Mouse (Mus musculus): Measurements from ENCODE around the gene Wdr86. TPM values are rescaled to one million over a fixed set of nuclear protein-coding genes. Genes with fewer than 3 reads are reported as not detected.
"Not testable (repeated sequence)": the region's sequence is repeated elsewhere in the genome, so short reads cannot be mapped to it uniquely, and the experiment has no call there.

The Wdr86 gene
- polyA plus RNA-seq (2015; fragmentation: Nextera tagmentation; extraction: Ambion mirVana): 38.3 and 39.6 TPM in 2 replicates

- under 1% methylated on average over 23 of the region's 23 CpGs for WGBS
- Histone ChIP-seq H3K4me2 (replicated peaks) (peak within 1 kb of the TSS; percentile 86), H3K27ac (peak within 1 kb of the TSS; percentile 79), H3K4me3 (peak within 1 kb of the TSS; percentile 73), H3K36me3 (peaks cover 2% of the 10 kb centered on the region; the same call in 1 of the 2 replicates), H3K4me1 (peaks cover 58% of the 10 kb centered on the region), H3K9me3 (no peaks in the 10 kb centered on the region), H3K9ac (peak within 1 kb of the TSS; percentile 84), H3K27me3 (no peaks in the 10 kb centered on the region)
- ATAC-seq (ENCODE audit: low FRiP score, low read depth): peak; percentile 60
Measured at GRCm38 (mm10) chr5:24730488-24730871, at the start of gene Wdr86. Wdr86 (minus strand) TSS chr5:24730727.

- peaks cover 5% of the 10 kb centered on the region for H3K4me1 ChIP-seq
- peaks cover 1% of the 10 kb centered on the region for H3K9me3 ChIP-seq
- H3K36me3 ChIP-seq: no peaks in the 10 kb centered on the region
- ATAC-seq (ENCODE audit: low FRiP score, low read depth): no peak
- no peak overlapping the region for H3K4me3 ChIP-seq
- no peak overlapping the region for H3K27ac ChIP-seq
- whole genome bisulfite sequencing: 49% methylated on average over 15 of the region's 15 CpGs
- H3K9ac ChIP-seq: no peak overlapping the region
- peaks cover 14% of the 10 kb centered on the region; the same call in 1 of the 2 replicates for H3K27me3 ChIP-seq
- H3K4me2 ChIP-seq (replicated peaks): no peak overlapping the region
Measured at GRCm38 (mm10) chr5:24779881-24780512, 49.5 kb upstream of the Wdr86 start.

- Histone ChIP-seq H3K4me2 (replicated peaks) (no peak overlapping the region), H3K27ac (no peak overlapping the region), H3K27me3 (peaks cover 14% of the 10 kb centered on the region; the same call in 1 of the 2 replicates), H3K36me3 (no peaks in the 10 kb centered on the region), H3K9me3 (peaks cover 3% of the 10 kb centered on the region), H3K4me1 (peaks cover 5% of the 10 kb centered on the region), H3K4me3 (no peak overlapping the region), H3K9ac (no peak overlapping the region)
- no peak for ATAC-seq (ENCODE audit: low FRiP score, low read depth)
Measured at GRCm38 (mm10) chr5:24779321-24779720, 48.8 kb upstream of the Wdr86 start.

GRCm38 (mm10) chr5:24778843-24779140, 48.3 kb upstream of the Wdr86 start:
- Histone ChIP-seq H3K4me2 (replicated peaks) (peak overlapping the region; percentile 30), H3K36me3 (no peaks in the 10 kb centered on the region), H3K4me3 (no peak overlapping the region), H3K27me3 (peaks cover 14% of the 10 kb centered on the region; the same call in 1 of the 2 replicates), H3K4me1 (peaks cover 5% of the 10 kb centered on the region), H3K9ac (peak overlapping the region; percentile 48; the same call in 1 of the 2 replicates), H3K9me3 (peaks cover 5% of the 10 kb centered on the region), H3K27ac (no peak overlapping the region)
- ATAC-seq (ENCODE audit: low FRiP score, low read depth): no peak
- WGBS: 50% methylated on average over 13 of the region's 13 CpGs

- Histone ChIP-seq H3K9ac (peak overlapping the region; percentile 48; the same call in 1 of the 2 replicates), H3K27me3 (peaks cover 14% of the 10 kb centered on the region; the same call in 1 of the 2 replicates), H3K4me3 (no peak overlapping the region), H3K4me2 (replicated peaks) (peak overlapping the region; percentile 30), H3K27ac (no peak overlapping the region), H3K9me3 (peaks cover 7% of the 10 kb centered on the region), H3K4me1 (peaks cover 5% of the 10 kb centered on the region), H3K36me3 (no peaks in the 10 kb centered on the region)
- ATAC-seq (ENCODE audit: low FRiP score, low read depth): no peak
- WGBS: 31% methylated on average over 17 of the region's 17 CpGs
Measured at GRCm38 (mm10) chr5:24778082-24778842, 47.7 kb upstream of the Wdr86 start.

- Histone ChIP-seq H3K36me3 (no peaks in the 10 kb centered on the region), H3K27ac (peak overlapping the region; percentile 39; the same call in 1 of the 2 replicates)
- 62% methylated on average over 4 of the region's 4 CpGs for WGBS
Measured at GRCm38 (mm10) chr5:24776681-24777080, 46.2 kb upstream of the Wdr86 start.

GRCm38 (mm10) chr5:24774549-24774948, 44.0 kb upstream of the Wdr86 start:
- H3K4me2 ChIP-seq (replicated peaks); ATAC-seq (ENCODE audit: low FRiP score, low read depth); H3K9ac ChIP-seq; H3K27me3 ChIP-seq; H3K27ac ChIP-seq; H3K4me1 ChIP-seq; H3K9me3 ChIP-seq; H3K36me3 ChIP-seq; H3K4me3 ChIP-seq: not testable (repeated sequence)
- WGBS: 91% methylated on average over 16 of the region's 16 CpGs

More at GRCm38 (mm10) chr5:24776681-24777080, 46.2 kb upstream of the Wdr86 start:
- Histone ChIP-seq H3K4me1 (peaks cover 5% of the 10 kb centered on the region), H3K4me3 (no peak overlapping the region), H3K9me3 (peaks cover 7% of the 10 kb centered on the region), H3K4me2 (replicated peaks) (no peak overlapping the region), H3K9ac (no peak overlapping the region), H3K27me3 (peaks cover 14% of the 10 kb centered on the region; the same call in 1 of the 2 replicates)
- no peak for ATAC-seq (ENCODE audit: low FRiP score, low read depth)

GRCm38 (mm10) chr5:24757816-24758215, 27.3 kb upstream of the Wdr86 start, which contains the start of gene Crygn:
Crygn (minus strand) TSS chr5:24758008.
- WGBS: 44% methylated on average over 18 of the region's 18 CpGs
- Histone ChIP-seq H3K27ac (no peak within 1 kb of the TSS), H3K36me3 (no peaks in the 10 kb centered on the region), H3K9me3 (no peaks in the 10 kb centered on the region), H3K4me1 (peaks cover 5% of the 10 kb centered on the region; the same call in 1 of the 2 replicates), H3K4me2 (replicated peaks) (no peak within 1 kb of the TSS), H3K27me3 (0 out of 2 replicates have a peak, but pooled peaks cover 4% of the 10 kb centered on the region), H3K9ac (0 out of 2 replicates have a peak within 1 kb of the TSS, but pooled peaks have one; percentile 19), H3K4me3 (no peak within 1 kb of the TSS)
- no peak for ATAC-seq (ENCODE audit: low FRiP score, low read depth)

GRCm38 (mm10) chr5:24756931-24757330, 26.4 kb upstream of the Wdr86 start:
- H3K9ac ChIP-seq: no peak overlapping the region
- H3K36me3 ChIP-seq: no peaks in the 10 kb centered on the region
- no peaks in the 10 kb centered on the region for H3K9me3 ChIP-seq
- H3K4me1 ChIP-seq: peaks cover 12% of the 10 kb centered on the region
- H3K4me2 ChIP-seq (replicated peaks): no peak overlapping the region
- 58% methylated on average over 3 of the region's 3 CpGs for WGBS
- H3K27me3 ChIP-seq: 0 out of 2 replicates have a peak, but pooled peaks cover 4% of the 10 kb centered on the region
- no peak overlapping the region for H3K27ac ChIP-seq
- H3K4me3 ChIP-seq: no peak overlapping the region
- ATAC-seq (ENCODE audit: low FRiP score, low read depth): no peak

GRCm38 (mm10) chr5:24752175-24752498, 21.6 kb upstream of the Wdr86 start:
- WGBS: 6% methylated on average over 2 of the region's 2 CpGs
- no peaks in the 10 kb centered on the region for H3K9me3 ChIP-seq
- peak overlapping the region; percentile 77 for H3K4me2 ChIP-seq (replicated peaks)
- peaks cover 40% of the 10 kb centered on the region for H3K4me1 ChIP-seq
- H3K9ac ChIP-seq: no peak overlapping the region
- ATAC-seq (ENCODE audit: low FRiP score, low read depth): no peak
- H3K27ac ChIP-seq: peak overlapping the region; percentile 95; the same call in 1 of the 2 replicates
- no peaks in the 10 kb centered on the region for H3K27me3 ChIP-seq
- peak overlapping the region; percentile 58 for H3K4me3 ChIP-seq
- no peaks in the 10 kb centered on the region for H3K36me3 ChIP-seq

- Histone ChIP-seq H3K4me3 (peak overlapping the region; percentile 58), H3K27ac (peak overlapping the region; percentile 95), H3K9me3 (no peaks in the 10 kb centered on the region), H3K9ac (peak overlapping the region; percentile 85), H3K36me3 (no peaks in the 10 kb centered on the region), H3K4me1 (peaks cover 41% of the 10 kb centered on the region), H3K27me3 (no peaks in the 10 kb centered on the region), H3K4me2 (replicated peaks) (peak overlapping the region; percentile 77)
- 2% methylated on average over 25 of the region's 25 CpGs for WGBS
- peak; percentile 67 for ATAC-seq (ENCODE audit: low FRiP score, low read depth)
Measured at GRCm38 (mm10) chr5:24751305-24752174, 21.0 kb upstream of the Wdr86 start.

Measured in limb, embryonic 13.5 days (tissue).